Mouse (Mus musculus) frontal cortex, adult (tissue): Measurements from ENCODE around the gene Erich6.
A peak's percentile ranks its signal among the peaks of the same experiment; 100 is the strongest.
"Not testable (repeated sequence)": the region's sequence is repeated elsewhere in the genome, so short reads cannot be mapped to it uniquely, and the experiment has no call there.

Experiments used
- ATAC-seq: cut with Nextera tagmentation; 2 replicates; pipeline ENCODE4 v1.9.2; 2017; ENCODE audit warnings: mild to moderate bottlenecking, moderate library complexity, mixed read lengths; ENCODE audit not compliant: low TSS enrichment

The Erich6 gene

DNA sequence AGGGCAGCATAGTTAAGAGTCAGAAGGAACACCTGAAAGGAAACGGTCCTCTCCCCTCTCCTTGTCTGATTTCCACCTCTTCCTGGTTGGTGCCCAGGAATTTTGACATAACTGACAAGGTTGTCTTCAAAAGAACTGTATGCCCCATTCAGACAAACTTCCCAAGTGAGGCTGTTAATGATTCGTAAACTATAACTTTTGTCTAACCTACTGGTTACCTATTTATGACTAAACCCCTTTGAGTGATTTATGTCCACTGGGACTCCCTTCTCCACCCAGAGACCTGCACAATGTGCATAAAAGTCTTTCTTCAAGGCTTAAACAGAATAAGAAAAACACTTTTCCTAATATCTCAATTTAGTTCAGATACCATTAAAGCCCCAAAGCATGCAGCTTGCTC, 10.2 kb upstream of the Erich6 start:
- ATAC-seq = no peak

DNA sequence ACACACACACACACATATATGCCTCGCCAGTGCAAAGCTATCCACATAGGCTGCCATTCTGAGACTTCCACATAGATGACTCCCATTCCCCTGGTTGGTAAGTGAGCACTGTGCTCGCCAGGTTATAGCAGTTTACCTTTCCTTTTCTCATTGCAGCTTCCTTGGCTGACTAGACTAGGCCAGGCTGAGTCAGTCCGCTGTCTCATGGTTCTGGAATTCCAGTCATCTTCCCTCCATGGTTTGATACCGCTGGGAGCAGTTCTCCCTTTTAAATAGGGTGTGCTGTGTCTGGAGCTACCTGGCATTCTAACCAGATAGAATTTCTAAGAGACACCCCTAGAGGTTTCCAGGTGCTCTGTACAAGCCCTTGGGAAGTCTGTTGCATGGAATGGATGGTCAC, 9.2 kb upstream of the Erich6 start:
- no peak for ATAC-seq

DNA sequence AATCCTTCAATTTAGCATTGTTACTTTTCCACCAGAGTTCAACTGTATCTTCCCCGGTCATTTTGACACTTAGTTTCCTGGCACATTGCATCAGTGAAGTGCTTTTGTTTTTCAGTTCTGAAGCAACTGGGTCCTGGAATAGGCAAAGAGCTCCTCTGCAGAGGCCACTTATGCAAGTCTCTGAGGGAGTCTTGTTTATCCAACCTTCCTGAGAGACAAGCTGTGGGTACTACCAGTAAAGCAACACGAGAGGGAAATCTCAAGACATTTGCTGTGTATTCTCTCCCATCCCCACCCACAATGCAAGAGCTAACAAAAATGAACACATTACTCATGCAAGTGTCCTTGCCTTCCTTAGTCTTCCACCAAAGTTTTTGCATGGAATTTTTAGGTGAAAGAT, 5.3 kb downstream of the Erich6 start:
- peak; percentile 96 for ATAC-seq

DNA sequence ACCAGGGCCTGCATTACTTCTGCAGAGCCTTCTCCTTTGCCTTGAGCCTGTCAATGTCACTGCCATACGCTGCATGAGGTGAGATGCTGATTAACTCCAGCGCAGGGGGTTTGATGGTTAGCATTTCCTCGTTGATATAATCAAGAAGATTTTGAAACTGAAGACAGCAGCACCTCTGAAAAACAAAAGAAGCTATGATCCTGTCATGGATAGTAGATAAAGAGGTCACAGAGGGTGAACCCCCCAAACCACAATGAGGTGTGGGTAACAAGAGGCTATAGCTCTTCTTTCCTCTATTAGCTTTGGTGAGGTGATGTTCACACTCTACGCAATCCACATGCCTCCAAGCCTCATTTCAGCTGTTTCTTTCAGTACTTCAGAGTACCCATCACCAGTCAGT, 12.0 kb downstream of the Erich6 start:
- ATAC-seq = no peak

DNA sequence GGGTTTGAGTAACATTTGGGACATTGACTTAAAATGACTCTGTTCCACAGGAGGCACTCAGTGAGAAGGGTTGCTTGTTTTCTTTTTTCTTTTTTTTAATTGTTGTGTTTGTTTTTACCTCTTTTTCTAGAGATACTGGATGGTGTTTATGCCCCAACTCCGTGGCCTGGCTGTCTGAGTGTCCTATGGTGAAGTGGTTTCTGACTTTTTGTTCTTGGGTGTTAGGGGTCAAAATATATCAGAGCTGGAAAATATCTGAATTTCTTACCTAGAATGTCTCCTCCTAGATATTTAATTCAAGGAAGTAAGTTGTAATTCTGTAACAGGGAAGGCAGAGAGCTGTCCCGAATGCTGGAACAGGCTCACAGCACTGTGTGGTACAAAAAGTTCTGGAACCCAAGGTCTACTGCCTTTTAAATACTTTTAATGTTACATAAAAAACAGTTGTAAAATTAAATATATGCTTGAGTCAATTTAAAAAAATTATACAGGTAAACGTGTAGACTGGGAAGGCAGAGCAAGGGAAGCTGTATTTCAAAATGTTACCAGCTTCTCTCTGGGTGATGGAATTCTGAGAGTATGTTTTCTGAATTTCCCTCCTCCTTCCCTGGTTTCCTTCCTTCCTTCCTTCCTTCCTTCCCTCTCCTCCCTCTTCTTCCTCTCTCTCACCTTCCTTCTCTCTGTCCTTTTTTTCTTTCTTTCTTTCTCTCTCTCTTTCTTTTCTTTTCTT, 14.2 kb downstream of the Erich6 start:
- no peak for ATAC-seq

DNA sequence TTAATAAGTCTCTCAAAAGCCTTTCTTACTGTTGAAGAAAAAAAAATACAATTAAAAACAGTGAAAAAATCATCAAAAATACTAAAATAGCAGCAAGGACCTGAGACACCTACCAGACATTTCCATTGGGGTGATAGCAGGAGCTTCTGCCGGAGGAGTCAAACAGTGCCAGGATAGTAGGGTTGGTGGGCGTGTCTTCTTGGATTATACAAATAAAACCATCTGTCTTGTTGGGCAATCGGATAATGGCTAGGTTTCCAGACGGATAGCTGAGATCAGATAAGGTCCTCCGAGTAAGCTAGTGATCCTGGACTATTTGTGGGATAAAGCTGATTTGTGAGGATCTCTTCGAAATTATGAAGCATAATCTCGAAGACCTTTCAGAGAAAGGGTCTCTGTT, 15.9 kb downstream of the Erich6 start:
- ATAC-seq = no peak

DNA sequence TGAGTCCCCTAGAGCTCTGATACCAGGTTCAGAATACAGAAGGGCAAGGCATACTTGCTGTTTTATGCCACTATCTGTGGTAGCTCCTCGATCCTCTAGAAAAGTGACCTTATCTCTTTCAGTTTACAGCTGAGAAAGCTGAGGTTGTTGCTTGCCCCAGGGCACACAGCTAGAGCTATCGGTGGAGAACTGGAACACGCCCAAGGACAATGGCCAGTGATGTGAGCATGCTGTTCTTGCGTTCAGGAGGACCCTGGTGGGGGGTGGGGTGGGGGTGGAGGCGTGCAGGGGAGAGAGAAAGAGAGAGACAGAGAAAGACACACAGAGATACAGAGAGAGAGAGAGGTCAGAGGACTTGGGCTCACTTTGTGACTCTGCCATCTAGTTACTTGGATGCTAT, 27.0 kb downstream of the Erich6 start:
- ATAC-seq = no peak

DNA sequence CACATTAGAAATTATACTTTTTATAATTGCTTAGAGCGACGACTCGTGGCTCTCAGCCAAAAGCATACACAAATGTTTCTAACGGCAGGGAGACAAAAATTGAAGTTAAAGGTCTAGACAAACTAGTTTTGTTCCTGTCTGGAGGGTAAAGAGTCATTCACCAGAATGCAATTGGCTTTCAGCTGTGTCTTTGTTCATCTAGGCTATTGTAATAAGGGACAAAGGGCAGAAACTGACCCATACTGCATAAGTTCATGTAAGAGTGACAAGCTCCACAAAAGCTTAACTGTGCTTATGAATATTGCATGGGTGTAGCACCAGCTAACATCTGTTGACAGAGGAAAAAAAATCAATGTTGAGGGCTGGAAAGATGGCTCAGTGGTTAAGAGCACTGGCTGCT, 28.5 kb downstream of the Erich6 start:
- ATAC-seq = no peak

DNA sequence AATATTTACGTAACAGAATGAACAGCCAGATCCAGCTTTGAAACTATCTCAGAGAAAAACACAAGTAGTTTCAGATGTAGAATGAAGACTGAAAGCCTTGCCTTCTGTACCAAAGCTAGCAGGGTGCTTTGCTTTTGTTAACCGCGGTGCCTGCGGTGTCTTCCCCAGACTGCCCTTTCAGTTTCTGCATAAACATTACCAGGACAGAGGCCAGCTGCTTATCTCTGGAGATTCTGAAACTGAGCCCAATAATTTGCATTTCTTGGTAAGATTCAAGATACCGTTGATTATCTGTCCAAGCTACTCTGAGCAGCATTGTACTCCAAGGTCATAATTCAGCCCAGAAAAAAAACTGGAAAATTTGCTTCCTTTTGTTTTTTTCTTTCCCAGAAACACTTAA, 43.4 kb downstream of the Erich6 start:
- no peak for ATAC-seq

DNA sequence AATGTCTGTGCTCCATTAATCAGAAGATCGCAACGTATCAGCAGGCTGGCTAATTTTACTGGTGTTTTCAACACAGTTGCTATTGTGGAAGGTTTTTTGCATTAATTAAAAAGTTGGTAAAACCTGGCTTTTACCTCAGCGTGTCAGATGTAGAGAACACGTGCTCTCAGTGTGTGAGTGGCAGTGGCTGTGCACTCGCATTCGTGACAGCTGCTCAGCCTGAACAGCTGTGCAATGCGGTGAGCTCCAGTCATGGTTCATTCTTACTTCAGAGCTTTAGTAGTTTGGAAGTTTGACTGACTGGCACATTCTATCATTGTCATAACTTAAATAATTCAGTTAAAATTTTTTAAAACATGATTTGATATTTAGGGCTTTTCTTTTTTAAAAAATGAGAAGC, 44.3 kb downstream of the Erich6 start:
- not testable (repeated sequence) for ATAC-seq

DNA sequence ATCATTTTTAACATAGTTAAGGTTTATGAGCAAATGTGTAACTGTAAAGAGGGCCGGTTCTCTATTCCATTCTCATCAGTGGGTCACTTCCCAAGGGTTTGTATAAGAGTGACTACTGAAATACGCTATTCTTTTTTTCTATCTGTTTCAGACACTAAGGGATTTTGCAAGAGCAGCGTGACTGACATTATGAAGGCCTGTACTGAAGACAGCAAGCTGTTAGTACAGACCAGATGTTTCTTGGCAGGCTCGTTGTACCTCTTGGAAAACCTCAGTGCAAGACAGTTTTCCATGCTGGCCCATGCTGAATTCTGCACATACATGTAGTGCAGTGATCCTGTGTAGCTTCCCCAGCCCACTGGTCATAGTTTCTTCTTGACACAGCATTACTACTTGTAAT, 46.5 kb downstream of the Erich6 start:
- not testable (repeated sequence) for ATAC-seq

DNA sequence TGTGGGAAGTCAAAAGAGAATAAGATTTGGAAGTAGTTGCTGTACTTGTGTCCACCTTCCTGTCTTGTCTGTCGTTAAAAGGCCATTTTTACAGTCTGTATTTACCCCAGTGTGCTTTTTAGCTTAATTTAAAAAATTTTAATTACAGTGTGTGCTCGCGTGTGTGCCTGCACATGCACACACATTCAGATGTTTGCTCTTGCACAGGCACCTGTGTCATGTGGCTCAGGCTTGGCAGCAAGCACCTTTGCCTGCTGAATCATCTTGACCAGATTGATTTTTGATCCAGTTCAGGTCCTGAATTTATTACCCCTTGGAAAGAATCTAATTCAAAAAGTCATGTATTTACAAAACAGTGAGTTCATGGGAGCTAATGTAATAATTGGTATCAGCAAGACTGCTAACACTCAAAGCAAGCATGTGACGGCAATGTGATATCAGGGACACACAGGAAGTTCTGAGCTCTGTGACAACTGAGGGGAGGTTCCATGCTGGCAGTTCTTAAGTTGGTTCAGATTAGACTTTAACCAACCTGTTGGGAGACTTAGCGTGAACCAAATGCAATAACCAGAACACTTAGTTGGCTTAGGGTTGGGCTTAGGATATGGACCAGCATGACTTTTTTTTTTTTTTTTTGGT, 54.1 kb downstream of the Erich6 start:
- no peak for ATAC-seq

DNA sequence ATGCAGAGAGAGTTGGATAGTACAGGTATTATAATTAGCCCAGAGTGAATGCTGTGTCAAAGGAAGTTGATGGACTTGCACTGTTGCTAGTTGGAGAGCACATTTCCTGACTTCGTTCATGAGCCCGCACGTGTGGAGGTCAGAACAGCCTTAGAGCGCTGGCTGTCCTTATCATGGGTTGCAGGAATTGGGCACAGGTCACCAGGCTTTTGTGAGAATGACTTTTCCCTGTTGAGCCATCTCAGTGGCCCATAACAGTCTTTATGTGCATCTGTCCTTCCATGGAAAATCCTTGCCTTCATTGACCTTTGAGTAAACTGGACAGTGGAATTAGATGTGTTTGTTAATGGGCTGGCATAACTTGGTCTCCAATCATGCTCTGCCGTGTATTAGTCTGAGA, 54.7 kb downstream of the Erich6 start:
- ATAC-seq = no peak

DNA sequence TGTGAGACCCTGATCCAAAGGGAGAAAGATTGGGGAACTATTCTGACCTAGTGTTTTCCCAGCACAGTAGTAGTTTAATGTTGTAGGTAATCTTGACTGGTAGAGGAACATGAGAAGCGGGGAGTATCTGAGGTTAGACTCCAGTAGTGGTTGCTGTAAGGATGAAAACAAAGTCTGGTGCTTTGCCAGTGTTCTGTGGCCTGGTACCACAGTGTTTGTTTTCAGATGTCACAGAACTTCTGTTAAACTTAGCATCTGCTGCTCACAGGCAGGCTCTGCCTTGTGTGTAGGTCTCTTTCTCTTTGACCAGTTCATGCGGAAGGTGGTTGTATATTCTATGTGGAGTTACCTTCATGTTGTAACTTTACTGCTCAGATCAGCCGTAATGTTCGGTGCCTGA, 55.5 kb downstream of the Erich6 start:
- no peak for ATAC-seq

DNA sequence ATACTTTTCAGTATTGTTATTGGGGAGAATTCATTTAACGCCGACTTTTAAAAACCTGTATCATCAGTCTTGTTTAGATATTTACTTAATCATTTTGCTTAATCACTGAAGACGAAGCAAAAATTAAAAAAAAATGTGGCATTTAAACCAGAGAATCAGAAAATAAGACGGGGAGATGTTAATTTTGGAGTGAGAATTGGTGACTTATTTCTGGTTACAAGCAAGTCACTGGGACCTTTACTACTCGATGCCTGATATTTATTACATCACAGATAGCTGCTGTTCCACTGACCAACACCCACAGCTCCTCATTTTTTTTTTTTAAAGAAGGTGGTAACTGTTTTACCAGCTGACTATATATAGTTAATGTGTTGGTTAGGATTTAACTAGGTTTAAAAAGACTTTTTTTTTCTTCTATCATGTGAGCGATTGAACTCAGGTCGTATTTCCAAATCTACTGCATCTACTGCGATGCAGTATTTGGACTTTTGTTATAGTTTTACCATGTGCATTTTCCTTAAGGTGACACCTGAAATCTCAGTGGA, 59.4 kb downstream of the Erich6 start:
- no peak for ATAC-seq

DNA sequence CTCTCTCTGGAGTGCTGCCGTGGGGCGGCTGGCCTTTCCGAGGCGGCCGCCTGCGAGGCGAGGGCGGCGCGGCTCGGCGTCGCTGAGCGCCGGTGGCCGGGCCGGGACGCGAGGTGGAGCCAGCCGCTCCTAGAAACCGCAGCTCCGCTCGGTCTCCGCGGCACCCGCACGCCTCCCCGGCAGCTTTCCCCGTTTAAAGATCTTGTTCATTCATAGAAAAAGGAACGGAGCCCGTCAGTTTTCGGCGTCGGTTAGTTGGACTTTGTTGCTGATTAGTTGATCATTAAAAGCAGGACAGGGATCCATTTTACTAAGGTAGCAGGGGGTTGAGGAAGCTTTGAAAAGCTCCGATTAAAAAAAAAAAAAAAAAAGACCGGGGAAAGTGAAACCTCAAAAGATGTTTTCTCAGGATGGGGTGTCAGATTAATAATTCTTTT, 59.9 kb downstream of the Erich6 start:
- peak; percentile 84 for ATAC-seq

DNA sequence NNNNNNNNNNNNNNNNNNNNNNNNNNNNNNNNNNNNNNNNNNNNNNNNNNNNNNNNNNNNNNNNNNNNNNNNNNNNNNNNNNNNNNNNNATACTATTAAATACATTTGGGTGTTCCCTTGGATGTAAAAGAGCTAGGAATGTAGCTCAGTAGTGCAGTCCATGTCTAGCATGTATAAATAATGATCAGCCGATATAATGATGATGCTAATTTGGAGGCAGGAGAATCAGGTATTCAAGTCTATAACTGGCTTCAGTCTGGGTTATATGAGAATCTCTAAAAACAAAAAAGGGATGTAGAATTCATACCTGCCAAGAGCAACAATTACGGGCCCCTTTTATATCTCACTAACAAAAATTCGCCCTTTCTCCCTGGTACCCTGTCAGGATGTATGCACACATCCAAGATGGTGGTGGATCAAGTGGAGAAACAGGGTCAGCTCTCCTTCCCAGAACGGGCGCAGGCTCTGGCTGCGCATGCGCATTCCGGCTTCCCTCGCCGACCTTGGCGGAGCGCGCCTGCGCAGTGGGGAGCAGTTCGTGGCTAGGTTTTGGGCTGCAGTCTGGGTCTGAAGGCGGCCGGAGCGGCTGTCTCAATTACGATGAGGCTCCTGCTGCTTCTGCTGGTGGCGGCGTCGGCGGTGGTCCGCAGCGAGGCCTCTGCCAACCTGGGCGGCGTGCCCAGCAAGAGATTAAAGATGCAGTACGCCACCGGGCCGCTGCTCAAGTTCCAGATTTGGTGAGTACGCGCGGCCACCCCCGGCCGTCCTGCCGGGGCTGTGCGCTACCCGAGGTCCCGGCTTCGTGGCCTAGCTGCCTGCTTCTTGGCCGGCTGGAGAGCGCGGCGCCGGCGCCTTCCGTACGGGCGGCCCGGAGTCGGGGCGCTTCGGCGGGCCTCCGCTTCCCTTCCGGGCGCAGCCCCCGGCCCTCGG, 60.6 kb downstream of the Erich6 start, which contains the start of gene Selenot:
Gene Selenot (plus strand): TSS at position 500 of the 930 bp plus-strand sequence.
- ATAC-seq = peak; percentile 93

DNA sequence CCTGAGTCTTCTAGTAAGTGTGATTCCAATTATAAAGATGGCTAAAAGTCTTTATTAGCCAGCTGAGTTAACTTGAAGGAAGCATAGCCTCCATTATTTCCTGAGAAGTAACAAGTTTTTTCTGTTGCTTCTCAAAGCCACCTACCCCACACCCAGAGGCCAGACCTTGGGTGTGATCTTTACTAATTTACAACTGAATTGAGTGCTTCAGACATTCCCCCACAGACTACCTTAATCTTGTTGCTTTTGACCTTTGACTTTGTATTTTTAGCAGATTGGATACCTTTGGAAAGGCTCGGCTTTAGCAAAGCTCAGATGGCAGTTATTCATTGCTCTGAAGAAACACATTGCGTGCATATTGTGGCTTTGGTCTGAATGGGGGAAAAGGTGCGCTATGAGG, 66.2 kb downstream of the Erich6 start:
- no peak for ATAC-seq
